Mouse (Mus musculus): Measurements from ENCODE around the gene Maf.

Maf gene

GRCm38 (mm10) chr8:115705591-115706110, 1.9 kb downstream of the Maf start:
- DNase-seq (ENCODE audit: low spot score in 2 of 2) = peak; percentile 39 to 55

- no peak for DNase-seq (ENCODE audit: low spot score in 2 of 2)
Measured at GRCm38 (mm10) chr8:115703056-115703455, 4.5 kb downstream of the Maf start.

GRCm38 (mm10) chr8:115701001-115701400, 6.6 kb downstream of the Maf start:
- no peak for DNase-seq (ENCODE audit: low spot score in 2 of 2)

- DNase-seq (ENCODE audit: low spot score in 2 of 2) = no peak
Measured at GRCm38 (mm10) chr8:115699151-115699550, 8.4 kb downstream of the Maf start.

- no peak for DNase-seq (ENCODE audit: low spot score in 2 of 2)
Measured at GRCm38 (mm10) chr8:115697410-115697809, 10.2 kb downstream of the Maf start.

- DNase-seq (ENCODE audit: low spot score in 2 of 2) = no peak
Measured at GRCm38 (mm10) chr8:115696661-115697060, 10.9 kb downstream of the Maf start.

- DNase-seq (ENCODE audit: low spot score in 2 of 2) = no peak
Measured at GRCm38 (mm10) chr8:115687349-115687748, 20.2 kb downstream of the Maf start.

GRCm38 (mm10) chr8:115683309-115683708, 24.3 kb downstream of the Maf start:
- DNase-seq (ENCODE audit: low spot score in 2 of 2) = no peak

- DNase-seq (ENCODE audit: low spot score in 2 of 2) = no peak
Measured at GRCm38 (mm10) chr8:115679539-115679938, 28.1 kb downstream of the Maf start.

GRCm38 (mm10) chr8:115664866-115665265, 42.7 kb downstream of the Maf start:
- DNase-seq (ENCODE audit: low spot score in 2 of 2) = no peak

GRCm38 (mm10) chr8:115650110-115650521, 57.5 kb downstream of the Maf start:
- peak in 1 of 2 experiments; percentile 8 for DNase-seq (ENCODE audit: low spot score in 2 of 2)

- no peak for DNase-seq (ENCODE audit: low spot score in 2 of 2)
Measured at GRCm38 (mm10) chr8:115645139-115645538, 62.5 kb downstream of the Maf start.

- no peak for DNase-seq (ENCODE audit: low spot score in 2 of 2)
Measured at GRCm38 (mm10) chr8:115641936-115642335, 65.7 kb downstream of the Maf start.

GRCm38 (mm10) chr8:115639951-115640350, 67.6 kb downstream of the Maf start:
- no peak for DNase-seq (ENCODE audit: low spot score in 2 of 2)

- no peak for DNase-seq (ENCODE audit: low spot score in 2 of 2)
Measured at GRCm38 (mm10) chr8:115636751-115637150, 70.8 kb downstream of the Maf start.
